ENCODE assay signal across 17 mouse cellular contexts in genomic region chr8:55031099-55031498, GRCm38 (mm10).
"Had no signal": no experiment of that assay in that cellular context is flagged by ENCODE, and none has a peak within 500 bp of the region (broad histone marks: within the 10 kb centered on the region; RNA-seq: fewer than 3 reads in every experiment).

No protein-coding gene starts in this region.

- DNase-seq: lung, adult 18-20 months; lung, embryonic 14.5 days; lung, postnatal 10 days; lung, postnatal 4 days; retina, postnatal 1 day; right cerebral cortex, adult 18-20 months; right cerebral cortex, postnatal 25 days; right cerebral cortex, postnatal 4 days; spleen, adult 18-20 months; thymus, adult 18-20 months; thymus, postnatal 14 days; thymus, postnatal 36 days had no signal

- H3K4me3 ChIP-seq: myocyte; neural tube, embryonic 13.5 days; neural tube, embryonic 15.5 days had no signal

- H3K4me2 ChIP-seq: lung, embryonic 14.5 days; midbrain, embryonic 11.5 days; neural tube, embryonic 13.5 days; neural tube, embryonic 15.5 days had no signal

- H3K27ac ChIP-seq: liver, embryonic 14.5 days; neural tube, embryonic 13.5 days; neural tube, embryonic 15.5 days had no signal

- H3K36me3 ChIP-seq: neural tube, embryonic 13.5 days; neural tube, embryonic 15.5 days had no signal

- H3K27me3 ChIP-seq: neural tube, embryonic 13.5 days; neural tube, embryonic 15.5 days had no signal

- H3K9ac ChIP-seq: liver, embryonic 14.5 days; lung, embryonic 14.5 days; neural tube, embryonic 13.5 days; neural tube, embryonic 15.5 days had no signal

- H3K9me3 ChIP-seq: neural tube, embryonic 13.5 days; neural tube, embryonic 15.5 days had no signal
